Comparison of ENCODE assay signal across 8 mouse cellular contexts in genomic region chr5:98283696-98284478, GRCm38 (mm10). TPM values are rescaled to one million over a fixed set of nuclear protein-coding genes. Genes with fewer than 3 reads are reported as not detected.
A peak's percentile ranks its signal among the peaks of the same experiment; 100 is the strongest.
DNase-seq lines count a peak whose midpoint lies in the region; ATAC-seq lines count a peak whose summit lies in the region.

No protein-coding gene starts in this region.

- no peaks in the 10 kb centered on the region for H3K4me1 ChIP-seq in intestine, embryonic 14.5 days (replicated peaks; ENCODE audit: control insufficient read depth, insufficient read depth, low read length)
- no peaks in the 10 kb centered on the region for H3K4me1 ChIP-seq in intestine, embryonic 15.5 days (replicated peaks)
- peaks cover 12% of the 10 kb centered on the region for H3K4me1 ChIP-seq in neural tube, embryonic 15.5 days
- H3K4me1 ChIP-seq in limb, embryonic 10.5 days: peaks cover 22% of the 10 kb centered on the region

- H3K9ac ChIP-seq in intestine, embryonic 14.5 days (ENCODE audit: low read length): no peak overlapping the region
- no peak overlapping the region for H3K9ac ChIP-seq in intestine, embryonic 15.5 days
- no peak overlapping the region for H3K9ac ChIP-seq in neural tube, embryonic 15.5 days (replicated peaks)

- 21% methylated on average over 17 of the region's 17 CpGs for WGBS in intestine, embryonic 14.5 days
- 30% methylated on average over 17 of the region's 17 CpGs for WGBS in intestine, embryonic 15.5 days
- 47% methylated on average over 17 of the region's 17 CpGs for WGBS in neural tube, embryonic 15.5 days
- WGBS in limb, embryonic 10.5 days: 31% methylated on average over 17 of the region's 17 CpGs

- ATAC-seq in intestine, embryonic 14.5 days (replicated peaks; ENCODE audit: low FRiP score, low TSS enrichment, low read depth): no peak
- ATAC-seq in intestine, embryonic 15.5 days: no peak
- no peak for ATAC-seq in neural tube, embryonic 15.5 days (ENCODE audit: low FRiP score)

- 0 out of 2 replicates have a peak, but pooled peaks cover 2% of the 10 kb centered on the region for H3K27me3 ChIP-seq in intestine, embryonic 14.5 days (replicated peaks; ENCODE audit: control insufficient read depth, insufficient read depth, low read length)
- H3K27me3 ChIP-seq in intestine, embryonic 15.5 days (replicated peaks): no peaks in the 10 kb centered on the region
- H3K27me3 ChIP-seq in neural tube, embryonic 15.5 days (replicated peaks): 0 out of 2 replicates have a peak, but pooled peaks cover 5% of the 10 kb centered on the region
- H3K27me3 ChIP-seq in limb, embryonic 10.5 days (ENCODE audit: low read depth, poor library complexity, severe bottlenecking): peaks cover 14% of the 10 kb centered on the region

- peak overlapping the region; percentile 35 for H3K4me2 ChIP-seq in intestine, embryonic 14.5 days (ENCODE audit: low read length)
- no peak overlapping the region; the same call in 1 of the 2 replicates for H3K4me2 ChIP-seq in intestine, embryonic 15.5 days (replicated peaks)
- H3K4me2 ChIP-seq in neural tube, embryonic 15.5 days: no peak overlapping the region

- no peaks in the 10 kb centered on the region for H3K9me3 ChIP-seq in intestine, embryonic 14.5 days (ENCODE audit: control insufficient read depth, low read length)
- H3K9me3 ChIP-seq in intestine, embryonic 15.5 days: no peaks in the 10 kb centered on the region
- H3K9me3 ChIP-seq in neural tube, embryonic 15.5 days (replicated peaks): no peaks in the 10 kb centered on the region
- no peaks in the 10 kb centered on the region for H3K9me3 ChIP-seq in limb, embryonic 10.5 days (replicated peaks)

- H3K27ac ChIP-seq in intestine, embryonic 14.5 days (ENCODE audit: low read depth): no peak overlapping the region
- no peak overlapping the region for H3K27ac ChIP-seq in intestine, embryonic 15.5 days
- no peak overlapping the region for H3K27ac ChIP-seq in neural tube, embryonic 15.5 days (replicated peaks)
- H3K27ac ChIP-seq in limb, embryonic 10.5 days: no peak overlapping the region

- no peaks in the 10 kb centered on the region for H3K36me3 ChIP-seq in intestine, embryonic 14.5 days (ENCODE audit: control insufficient read depth, insufficient read depth, low read length)
- H3K36me3 ChIP-seq in intestine, embryonic 15.5 days: no peaks in the 10 kb centered on the region
- no peaks in the 10 kb centered on the region for H3K36me3 ChIP-seq in neural tube, embryonic 15.5 days
- no peaks in the 10 kb centered on the region for H3K36me3 ChIP-seq in limb, embryonic 10.5 days

- no peak for DNase-seq in intestine, embryonic 14.5 days (ENCODE audit: low spot score)
- peak; percentile 22 for DNase-seq in neural tube, embryonic 10.5 days (ENCODE audit: extremely low spot score, low spot score)
- no peak for DNase-seq in limb, embryonic 10.5 days (ENCODE audit: low spot score)
- peak; percentile 48 for DNase-seq in retina, postnatal 1 day
- DNase-seq in cerebellum, adult 18-20 months: no peak
- no peak for DNase-seq in thymus, postnatal 10 days (ENCODE audit: low spot score in 2 of 2)

- no peak overlapping the region for H3K4me3 ChIP-seq in intestine, embryonic 14.5 days (ENCODE audit: low read depth, low read length)
- no peak overlapping the region for H3K4me3 ChIP-seq in intestine, embryonic 15.5 days (replicated peaks)
- no peak overlapping the region for H3K4me3 ChIP-seq in neural tube, embryonic 15.5 days (replicated peaks)
- H3K4me3 ChIP-seq in limb, embryonic 10.5 days: 0 out of 2 replicates have a peak overlapping the region, but pooled peaks have one; percentile 5

RNA-seq across cellular contexts. Expression of gene Fgf5, which starts 29.9 kb away (rescaled TPM):
- 1.9 and 2.5 TPM in 2 replicates for polyA plus RNA-seq in intestine, embryonic 14.5 days (2014; fragmentation: Nextera tagmentation; extraction: Ambion mirVana)
- polyA plus RNA-seq in intestine, embryonic 15.5 days (2015; fragmentation: Nextera tagmentation; extraction: Ambion mirVana): 0.77 and 1.2 TPM in 2 replicates
- polyA plus RNA-seq in neural tube, embryonic 15.5 days (2015; fragmentation: Nextera tagmentation; extraction: Ambion mirVana): 1.4 and 1.7 TPM in 2 replicates
- polyA plus RNA-seq in limb, embryonic 10.5 days (2016; fragmentation: Nextera tagmentation; extraction: Ambion mirVana): 1.4 and 1.8 TPM in 2 replicates

RNA-seq across cellular contexts. Expression of gene Cfap299, which starts 45.2 kb away (rescaled TPM):
- 0.36 TPM in 1 of 2 replicates, not detected in the other for polyA plus RNA-seq in intestine, embryonic 14.5 days (2014; fragmentation: Nextera tagmentation; extraction: Ambion mirVana)
- 0.46 and 0.59 TPM in 2 replicates for polyA plus RNA-seq in intestine, embryonic 15.5 days (2015; fragmentation: Nextera tagmentation; extraction: Ambion mirVana)
- polyA plus RNA-seq in neural tube, embryonic 15.5 days (2015; fragmentation: Nextera tagmentation; extraction: Ambion mirVana): 0.83 and 1.9 TPM in 2 replicates
- 0.16 TPM in 1 of 2 replicates, not detected in the other for polyA plus RNA-seq in limb, embryonic 10.5 days (2016; fragmentation: Nextera tagmentation; extraction: Ambion mirVana)

Comparison
In these comparisons a context has a peak if more than half of its experiments do, and no peak if none do; other contexts are left out.
1. DNase-seq: peak in neural tube, embryonic 10.5 days (single experiment) and retina, postnatal 1 day (single experiment); none in intestine, embryonic 14.5 days (single experiment), limb, embryonic 10.5 days (single experiment), cerebellum, adult 18-20 months (0 of 2) and thymus, postnatal 10 days (0 of 2).